Mouse (Mus musculus) layer of hippocampus, adult 8-10 months (tissue): ENCODE results near the gene Lix1l. TPM values are rescaled to one million over a fixed set of nuclear protein-coding genes. Genes with fewer than 3 reads are reported as not detected.
"Not testable (repeated sequence)": the region's sequence is repeated elsewhere in the genome, so short reads cannot be mapped to it uniquely, and the experiment has no call there.

Experiments
- DNase-seq, 2 experiments: peaks; one replicate each; pipeline ENCODE4 v3.0.0; 2022; ENCODE audit warnings: low spot score in 2 of 2
- total RNA-seq, 4 experiments: library from RNA; stranded (reverse); gene quantifications; 2 replicates each; pipeline ENCODE4 v1.2.4; 2022

Lix1l gene
- total RNA-seq, 4 experiments from 2014 or later, result 29.9 to 34.2 (median 31.4) TPM

DNA sequence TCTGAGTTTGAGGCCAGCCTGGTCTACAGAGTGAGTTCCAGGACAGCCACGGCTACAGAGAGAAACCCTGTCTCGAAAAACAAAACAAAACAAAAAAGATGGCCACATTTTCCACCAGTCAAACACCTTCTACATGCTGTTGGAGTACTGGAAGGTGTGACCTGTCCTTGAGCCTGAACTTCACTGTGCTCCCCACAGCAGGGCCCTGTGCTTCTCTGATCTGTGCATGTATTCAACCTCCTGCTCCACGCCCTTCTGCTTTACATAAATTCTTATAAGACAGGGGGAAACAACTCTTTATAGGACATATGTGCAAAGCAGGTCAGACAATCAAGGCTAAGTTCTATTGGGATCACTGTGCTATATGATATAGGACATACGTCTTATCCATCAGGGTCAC is 22.3 kb downstream of the Lix1l start:
- no peak for DNase-seq

DNA sequence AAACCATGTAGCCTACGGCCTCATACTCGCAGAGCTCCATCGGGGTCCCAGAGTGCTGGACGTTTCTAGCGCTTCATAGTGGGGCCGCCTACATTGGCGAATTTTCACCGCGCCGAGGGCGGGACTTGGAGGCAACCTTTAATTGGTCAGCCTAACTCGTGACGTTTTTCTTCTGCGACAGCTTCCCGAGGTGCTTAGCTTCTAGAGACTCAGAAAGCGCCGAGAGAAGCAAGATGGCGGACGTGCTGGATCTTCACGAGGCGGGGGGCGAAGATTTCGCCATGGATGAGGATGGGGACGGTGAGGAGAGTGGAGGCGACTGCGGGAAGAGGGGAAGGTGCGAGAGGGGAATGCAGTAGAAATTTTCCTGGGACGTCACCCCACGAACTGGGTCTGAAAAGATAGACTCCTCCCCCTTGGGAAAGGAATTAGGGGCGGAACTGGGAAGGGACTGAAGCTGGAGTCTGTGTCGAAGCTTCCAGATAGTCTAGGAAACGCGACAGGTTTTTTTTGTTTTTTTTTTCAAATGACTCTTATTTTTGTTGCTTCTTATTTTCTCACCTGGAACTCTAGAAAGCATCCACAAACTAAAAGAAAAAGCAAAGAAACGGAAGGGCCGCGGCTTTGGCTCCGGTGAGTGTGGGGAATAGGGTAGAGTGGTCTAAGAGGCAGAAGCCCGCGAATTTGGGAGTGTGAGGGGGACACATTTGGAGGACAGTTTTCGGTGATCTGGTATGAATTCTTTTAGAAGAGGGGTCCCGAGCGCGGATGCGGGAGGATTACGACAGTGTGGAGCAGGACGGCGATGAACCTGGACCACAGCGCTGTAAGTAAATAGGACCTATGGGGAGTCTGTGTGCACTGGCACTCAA is 29.0 kb downstream of the Lix1l start, which contains the start of gene Rbm8a:
Gene Rbm8a, plus strand, starts transcription at position 205 of the 872 bp plus-strand sequence.
- DNase-seq, result peak; percentile 96 to 98

DNA sequence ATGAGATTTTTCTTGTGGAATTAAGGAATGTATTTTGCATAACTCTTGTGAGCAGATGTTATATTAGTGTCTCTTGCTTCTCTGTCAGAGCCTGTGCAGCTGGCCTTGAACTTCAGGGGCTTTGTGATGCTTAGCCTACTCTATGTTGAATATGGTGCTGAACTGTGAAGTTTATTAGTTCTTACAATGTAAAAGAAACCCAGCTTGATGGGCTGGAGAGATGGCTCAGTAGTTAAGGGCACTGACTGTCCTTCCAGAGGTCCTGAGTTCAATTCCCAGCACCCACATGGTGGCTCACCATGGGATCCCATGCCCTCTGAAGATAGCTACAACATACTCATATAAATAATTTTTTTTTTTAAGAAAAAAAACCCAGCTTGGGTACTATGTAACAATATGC is 31.1 kb downstream of the Lix1l start:
- no peak for DNase-seq

DNA sequence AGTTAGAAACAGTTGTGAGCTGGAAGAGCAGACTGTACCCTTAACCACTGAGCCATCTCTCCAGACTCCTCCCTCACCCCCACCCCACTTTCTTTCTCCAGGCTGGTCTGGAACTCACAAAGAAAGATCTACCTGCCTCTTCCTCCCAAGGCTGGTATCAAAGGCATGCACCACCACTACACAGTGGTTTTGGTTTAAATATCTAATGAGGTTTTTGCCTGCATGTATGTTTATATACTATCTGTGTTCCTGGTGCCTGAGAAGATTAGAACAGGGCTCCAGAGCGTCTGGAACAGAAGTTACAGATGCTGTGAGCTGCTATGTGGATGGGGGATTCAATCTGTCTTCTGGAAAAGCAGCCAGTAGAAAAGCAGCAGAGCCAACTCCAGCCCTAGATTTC is 33.1 kb downstream of the Lix1l start:
- no peak for DNase-seq

DNA sequence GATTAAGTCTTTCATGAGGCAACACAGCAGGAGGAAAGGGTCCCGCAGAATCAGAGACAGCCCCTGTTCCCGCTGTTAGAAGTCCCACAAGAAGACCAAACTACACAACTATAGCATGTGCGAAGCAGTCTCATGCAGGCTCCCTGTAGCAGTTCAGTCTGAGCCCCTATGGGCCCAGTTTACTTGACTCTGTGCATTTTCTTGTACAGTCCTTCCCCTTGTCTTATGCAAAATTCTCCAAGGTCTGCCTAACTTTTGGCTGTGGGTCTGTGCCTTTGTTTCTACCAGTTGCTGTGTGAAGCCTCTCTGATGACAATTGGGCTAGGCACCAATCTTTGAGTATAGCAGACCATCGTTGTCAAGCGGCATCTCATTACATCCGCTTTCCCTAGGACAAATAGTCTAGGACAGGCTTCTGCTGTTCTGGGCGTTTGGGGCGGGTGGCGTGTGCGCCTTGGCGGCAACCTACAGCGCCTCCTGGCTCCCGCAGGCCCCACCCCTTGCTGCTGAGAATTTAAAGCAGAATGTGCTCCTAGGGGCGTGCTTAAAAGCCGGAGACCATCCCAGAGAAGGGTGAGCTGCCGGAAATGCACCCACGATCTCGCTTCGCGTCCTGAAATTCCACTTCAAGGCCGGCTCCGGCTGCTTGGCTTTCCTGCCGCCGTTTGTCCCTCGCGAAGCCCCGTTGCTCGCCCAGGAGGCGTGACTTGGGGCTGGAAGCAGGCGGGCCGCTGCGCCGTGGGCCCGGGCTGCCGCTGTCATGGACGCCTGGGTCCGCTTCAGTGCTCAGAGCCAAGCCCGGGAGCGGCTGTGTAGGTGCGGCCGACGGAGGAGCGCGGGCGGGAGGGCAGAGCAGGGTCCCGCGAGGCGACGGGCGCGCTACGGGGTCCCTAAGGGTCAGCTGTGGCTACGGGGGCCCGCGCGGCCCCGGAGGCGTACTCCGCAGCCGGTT is 34.3 kb downstream of the Lix1l start, which contains the start of the genes Pex11b and Gm42957:
Gene Pex11b, plus strand, starts transcription at position 449 of the 952 bp plus-strand sequence.
Gene Gm42957, plus strand, starts transcription at position 547 of the 952 bp plus-strand sequence.
- DNase-seq, result peak; percentile 79 to 86

DNA sequence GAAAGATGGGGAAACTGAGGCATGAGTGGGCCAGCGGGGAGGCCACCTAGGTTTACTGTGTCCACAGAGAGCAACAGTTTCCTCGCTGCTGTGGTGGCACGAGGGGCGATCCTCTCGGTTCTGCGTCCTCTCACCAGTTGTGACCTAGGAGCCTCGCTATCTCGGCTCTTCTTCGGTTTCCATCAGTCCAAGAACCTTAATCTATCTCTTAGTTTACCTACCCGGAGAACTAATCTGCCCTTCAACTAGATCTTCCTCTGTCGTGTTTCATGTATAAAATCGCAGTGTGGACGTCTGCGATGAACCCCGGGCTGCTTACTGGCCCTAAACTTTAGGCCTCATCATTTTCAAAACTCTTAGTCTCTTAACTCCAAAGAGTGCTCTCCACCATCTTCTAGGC is 35.0 kb downstream of the Lix1l start:
- no peak for DNase-seq

DNA sequence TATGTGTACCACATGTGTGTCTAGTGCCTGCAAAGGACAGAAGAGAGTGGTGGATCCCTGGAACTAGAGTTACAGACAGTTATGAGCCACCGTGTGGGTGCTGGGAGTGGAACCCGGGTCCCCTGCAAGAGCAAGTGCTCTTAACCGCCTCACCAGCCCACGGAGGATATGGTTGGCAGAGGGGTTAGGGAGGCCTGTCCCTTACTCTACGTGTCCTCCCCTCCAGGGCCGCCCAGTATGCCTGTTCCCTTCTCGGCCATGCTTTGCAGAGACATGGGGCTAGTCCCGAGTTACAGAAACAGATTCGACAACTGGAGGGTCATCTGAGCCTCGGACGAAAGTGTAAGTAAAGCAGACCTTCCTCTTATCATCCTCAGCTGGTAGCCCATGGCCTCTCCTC is 35.5 kb downstream of the Lix1l start:
- DNase-seq, result no peak

DNA sequence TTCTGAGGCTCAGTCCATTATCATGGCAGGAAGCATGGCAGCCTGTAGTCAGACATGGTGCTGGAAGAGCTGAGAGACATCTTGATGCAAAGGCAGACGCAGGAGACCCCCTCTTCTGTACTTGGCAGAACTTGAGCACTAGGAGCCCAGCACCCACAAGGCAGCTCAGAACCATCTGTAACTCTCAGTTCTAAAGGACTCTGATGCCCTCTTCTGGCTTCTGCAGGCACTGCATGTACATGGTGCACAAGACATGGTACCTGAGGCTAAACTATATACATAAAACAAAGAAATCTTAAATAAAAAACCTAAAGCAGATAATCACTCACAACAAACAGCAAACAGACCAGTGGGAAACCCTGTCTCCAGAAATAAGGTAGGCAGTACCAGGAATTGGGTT is 38.3 kb downstream of the Lix1l start:
- DNase-seq, result peak in 1 of 2 experiments; percentile 52

DNA sequence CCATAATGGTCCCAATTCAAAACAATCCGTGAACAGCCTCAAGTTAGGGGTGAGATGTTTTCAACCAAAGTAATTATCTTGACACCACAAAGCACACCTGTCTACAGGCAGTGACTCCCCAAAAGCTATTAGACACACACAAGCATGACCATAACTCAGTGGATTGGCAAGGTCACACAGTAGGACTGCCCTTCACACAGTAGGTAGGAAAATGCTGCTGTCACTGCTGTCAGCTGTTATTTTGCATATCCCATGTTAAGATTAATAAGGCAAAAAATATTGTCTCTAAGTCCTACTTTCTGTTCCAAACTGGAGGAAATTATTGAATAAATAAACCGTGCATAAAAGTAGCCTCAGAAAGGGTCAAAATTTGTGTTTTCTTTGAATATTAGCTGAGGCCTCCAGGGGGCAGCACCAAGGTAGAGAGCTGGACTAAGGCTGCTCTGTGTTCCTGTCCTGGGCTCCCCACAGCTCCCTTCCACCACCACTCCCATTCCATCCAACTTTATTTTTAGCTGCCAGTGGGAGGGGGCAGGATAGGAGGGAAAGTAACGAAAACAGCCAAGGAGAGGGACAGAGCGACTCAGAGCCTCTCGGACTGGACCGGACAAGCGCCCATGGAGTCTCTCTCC is 44.2 kb downstream of the Lix1l start, which contains the start of gene Itga10:
Gene Itga10, plus strand, starts transcription at position 567 of the 632 bp plus-strand sequence.
- DNase-seq, result no peak

DNA sequence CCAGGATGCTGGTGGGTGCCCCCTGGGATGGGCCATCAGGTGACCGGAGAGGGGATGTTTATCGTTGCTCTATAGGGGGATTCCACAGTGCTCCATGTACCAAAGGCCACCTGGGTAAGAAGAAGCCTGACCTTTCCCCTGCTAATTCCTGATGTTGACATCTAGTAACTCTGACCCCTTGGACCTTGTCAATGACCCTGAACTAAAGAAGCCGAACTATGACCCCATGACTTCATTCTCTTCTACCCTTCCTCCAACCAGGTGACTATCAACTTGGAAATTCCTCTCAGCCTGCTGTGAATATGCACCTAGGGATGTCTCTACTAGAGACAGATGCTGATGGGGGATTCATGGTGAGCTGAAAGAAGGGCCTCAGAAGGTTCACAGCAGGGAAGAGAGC is 46.4 kb downstream of the Lix1l start:
- DNase-seq, result no peak

DNA sequence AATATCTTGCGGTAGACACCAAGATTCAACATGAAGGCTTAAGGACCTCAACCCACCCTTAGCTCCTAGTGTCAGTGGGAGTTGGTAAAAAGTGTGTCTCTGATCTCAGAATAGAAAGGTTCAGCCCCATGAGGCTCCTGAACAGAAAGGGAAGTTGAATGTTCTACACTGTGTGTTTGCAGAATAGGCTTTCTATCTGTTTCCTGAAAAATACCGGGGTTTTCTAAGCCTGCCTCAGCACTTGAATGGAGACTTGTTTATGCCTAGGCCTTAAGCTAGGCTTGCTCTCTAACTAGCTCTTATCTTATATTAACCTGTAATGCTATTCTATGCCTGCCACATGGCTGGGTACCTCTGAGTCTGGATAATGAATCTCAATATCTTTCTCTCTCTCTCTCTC is 60.0 kb downstream of the Lix1l start:
- no peak for DNase-seq

DNA sequence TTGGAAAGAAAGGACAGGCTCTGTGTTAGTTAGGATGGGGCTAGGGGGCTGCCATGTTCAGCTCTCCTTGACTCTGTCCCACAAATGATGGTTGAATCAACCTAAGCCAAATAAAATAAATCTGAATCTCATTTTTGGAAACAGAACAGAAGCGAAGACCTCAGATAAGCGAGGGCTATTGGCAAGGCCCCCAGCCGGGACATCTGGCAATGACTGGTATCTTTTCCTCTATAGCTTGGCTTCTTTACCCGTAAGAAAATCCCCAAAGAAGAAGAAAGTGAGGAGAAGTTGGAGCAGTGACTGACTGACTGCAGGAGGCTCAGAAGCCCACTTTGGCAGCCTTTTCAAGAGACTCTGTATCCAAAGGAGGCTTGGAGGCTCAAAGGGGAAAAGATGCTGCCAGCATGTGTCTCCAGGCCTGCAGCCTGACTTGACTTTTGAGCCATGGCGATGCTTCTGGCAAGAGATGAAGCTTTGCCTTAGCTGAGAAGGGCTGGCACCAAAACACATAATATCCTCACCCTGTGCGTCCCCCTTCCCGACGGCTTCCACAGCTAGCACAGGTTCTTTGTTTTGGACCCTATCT is 61.9 kb downstream of the Lix1l start:
- no peak for DNase-seq

DNA sequence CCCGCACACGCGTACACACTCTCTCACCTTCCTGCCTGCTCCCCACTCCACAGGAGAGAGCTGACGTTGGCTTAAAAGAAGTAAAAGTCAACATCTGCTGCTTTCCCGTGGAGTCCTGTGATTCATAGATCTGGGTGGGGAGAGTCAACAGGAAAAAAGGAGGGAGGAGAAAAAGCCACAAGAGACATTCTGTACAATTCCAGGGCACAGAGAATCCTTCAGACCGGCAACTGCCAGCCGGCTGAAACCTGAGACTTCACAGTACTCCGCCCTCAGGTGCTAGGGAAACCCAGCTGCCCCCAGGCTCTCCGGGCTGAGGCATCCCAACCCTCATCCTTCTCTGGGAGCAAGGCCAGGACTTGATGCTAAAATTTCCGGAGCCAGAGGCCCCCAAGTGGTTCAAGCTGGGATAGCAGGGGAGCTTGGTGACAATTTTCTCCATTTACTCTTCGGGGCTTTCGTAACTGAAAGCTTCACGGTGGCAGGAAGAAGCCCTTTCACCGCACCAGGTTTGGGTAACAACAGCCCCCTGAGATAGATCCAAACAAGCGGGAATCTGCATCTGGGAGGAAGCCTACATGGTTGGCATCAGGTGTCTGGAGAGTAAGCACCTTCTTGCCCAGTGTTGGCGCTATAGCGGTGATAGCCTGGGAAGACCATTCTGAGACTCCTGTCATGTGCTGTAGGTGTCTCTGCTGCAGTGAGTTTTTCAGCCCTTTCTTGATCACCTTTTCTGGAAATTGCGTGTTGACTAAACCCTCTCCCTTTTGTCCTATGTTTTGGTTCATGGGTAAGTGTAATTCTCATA is 62.7 kb downstream of the Lix1l start:
- DNase-seq, result peak; percentile 76 to 90

DNA sequence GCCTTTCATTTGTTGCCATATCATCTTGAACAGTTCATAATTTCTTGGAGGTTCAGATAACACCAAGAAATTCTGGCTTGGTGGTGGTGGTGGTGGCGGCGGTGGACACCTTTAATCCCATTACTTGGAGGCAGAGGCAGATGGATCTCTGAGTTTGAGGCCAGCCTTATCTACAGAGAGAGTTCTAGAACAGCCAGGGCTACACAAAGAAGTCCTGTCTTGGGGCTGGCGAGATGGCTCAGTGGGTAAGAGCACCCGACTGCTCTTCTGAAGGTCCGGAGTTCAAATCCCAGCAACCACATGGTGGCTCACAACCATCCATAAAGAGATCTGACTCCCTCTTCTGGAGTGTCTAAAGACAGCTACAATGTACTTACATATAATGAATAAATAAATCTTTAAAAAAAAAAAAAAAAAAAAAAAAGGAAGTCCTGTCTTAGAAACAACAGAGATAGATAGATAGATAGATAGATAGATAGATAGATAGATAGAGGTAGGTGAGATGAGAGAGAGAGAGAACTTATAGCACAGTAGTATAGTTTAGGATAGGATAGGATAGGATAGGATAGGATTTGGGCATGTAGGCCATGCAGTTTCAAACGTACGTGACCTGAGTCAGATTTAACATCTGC is 64.9 kb downstream of the Lix1l start:
- not testable (repeated sequence) for DNase-seq

DNA sequence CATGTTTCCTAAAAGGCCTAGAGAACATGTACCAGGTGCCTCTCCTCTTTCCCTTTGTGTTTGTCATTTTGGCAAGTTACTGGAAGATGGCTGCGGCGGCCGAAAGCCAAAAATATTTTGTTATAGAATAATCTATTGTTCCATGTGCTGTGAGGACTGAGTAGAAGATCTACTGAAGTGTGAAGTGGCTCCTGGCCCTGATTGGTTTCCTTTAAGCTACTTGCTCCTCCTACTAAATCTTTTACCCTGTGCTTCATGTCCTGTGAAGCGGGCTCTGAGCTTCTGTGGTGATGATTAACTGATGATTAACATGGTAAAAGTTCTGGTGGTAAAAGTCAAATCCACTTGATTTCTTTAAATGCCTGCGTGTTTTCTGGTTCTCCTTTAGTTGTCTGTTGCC is 66.0 kb downstream of the Lix1l start:
- no peak for DNase-seq

DNA sequence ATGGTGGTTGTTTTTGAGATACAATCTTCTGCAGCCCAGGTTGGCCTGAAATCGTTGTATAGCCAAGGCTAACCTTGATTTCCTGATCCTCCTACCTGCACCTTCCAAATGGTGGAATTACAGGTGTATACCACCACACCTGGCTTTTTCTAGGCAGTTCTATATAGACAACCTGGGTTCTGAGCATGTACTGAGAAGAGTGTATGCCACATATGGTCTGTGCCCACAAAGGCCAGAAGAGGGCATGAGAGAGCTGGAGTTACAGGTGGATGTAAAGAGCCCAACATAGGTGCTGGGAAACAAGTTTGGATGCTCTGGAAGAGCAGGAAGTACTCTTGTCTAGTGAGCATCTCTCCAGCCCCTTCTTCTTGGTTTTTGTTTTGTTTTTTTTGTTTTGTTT is 66.4 kb downstream of the Lix1l start:
- no peak for DNase-seq

DNA sequence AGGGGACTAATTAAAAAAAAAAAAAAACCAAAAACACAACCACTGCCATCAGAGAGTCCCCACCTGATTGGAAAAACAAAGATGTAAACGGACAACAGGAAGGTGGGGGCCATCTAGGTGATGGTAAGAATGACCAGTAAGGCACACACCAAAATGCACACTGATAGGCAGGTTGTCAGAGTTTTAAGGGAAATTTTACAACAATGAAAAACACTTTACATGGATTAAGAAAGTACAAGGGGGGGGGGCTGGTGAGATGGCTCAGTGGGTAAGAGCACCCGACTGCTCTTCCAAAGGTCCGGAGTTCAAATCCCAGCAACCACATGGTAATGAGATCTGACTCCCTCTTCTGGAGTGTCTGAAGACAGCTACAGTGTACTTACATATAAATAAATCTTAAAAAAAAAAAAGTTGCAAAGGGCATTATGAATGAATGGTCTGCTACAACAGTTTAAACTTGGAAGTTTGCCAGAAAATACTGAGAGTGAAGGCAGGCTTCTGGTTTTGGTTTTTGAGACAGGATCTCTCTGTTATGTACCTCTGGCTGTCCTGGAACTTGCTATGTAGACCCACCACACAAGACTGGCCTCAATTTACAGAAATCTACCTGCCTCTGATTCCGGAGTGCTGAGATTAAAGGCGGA is 67.6 kb downstream of the Lix1l start:
- DNase-seq, result no peak

DNA sequence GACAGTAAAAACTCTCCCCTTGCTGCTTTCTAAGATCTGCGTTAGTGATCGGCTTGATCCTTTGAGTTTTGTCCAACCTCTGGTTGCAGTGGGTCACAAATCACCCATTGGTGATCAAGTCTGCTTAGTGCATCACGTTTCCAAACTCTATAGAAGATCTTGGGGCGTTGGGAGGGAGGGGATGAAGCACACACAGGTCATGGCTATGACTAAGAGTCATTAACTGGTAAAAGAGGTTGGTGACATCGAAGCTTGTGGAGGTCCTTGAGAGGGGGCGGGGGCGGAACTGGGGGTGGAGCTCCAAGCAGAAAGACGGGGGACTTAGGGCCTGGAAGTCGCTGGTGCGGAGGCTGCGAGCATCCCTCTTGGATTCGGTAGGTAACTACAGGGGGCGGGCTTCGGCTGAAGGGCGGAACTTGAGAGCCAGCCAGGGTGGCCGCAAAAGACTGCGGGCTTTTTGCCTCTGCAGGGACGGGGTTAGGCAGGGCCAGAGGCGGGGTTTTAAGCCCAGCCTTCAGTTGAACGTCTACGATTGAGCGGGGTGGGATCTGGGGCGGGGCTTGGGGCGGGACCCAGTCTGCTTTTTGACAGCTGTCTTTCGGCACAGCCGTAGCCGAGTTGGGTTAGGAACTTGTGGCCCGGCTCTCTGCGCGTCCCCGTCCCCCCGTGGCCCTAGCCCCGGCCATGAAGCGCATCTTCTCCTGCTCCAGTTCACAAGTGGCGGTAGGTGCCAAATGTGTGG is 68.9 kb downstream of the Lix1l start, which contains the start of gene Ankrd35:
Gene Ankrd35, plus strand, starts transcription at position 405 of the 742 bp plus-strand sequence.
- peak; percentile 55 to 63 for DNase-seq
